Mouse (Mus musculus): Measurements from ENCODE around the gene Gm3336. TPM values are rescaled to one million over a fixed set of nuclear protein-coding genes. Genes with fewer than 3 reads are reported as not detected.

Gm3336 gene
- total RNA-seq (2021) = not detected

DNA sequence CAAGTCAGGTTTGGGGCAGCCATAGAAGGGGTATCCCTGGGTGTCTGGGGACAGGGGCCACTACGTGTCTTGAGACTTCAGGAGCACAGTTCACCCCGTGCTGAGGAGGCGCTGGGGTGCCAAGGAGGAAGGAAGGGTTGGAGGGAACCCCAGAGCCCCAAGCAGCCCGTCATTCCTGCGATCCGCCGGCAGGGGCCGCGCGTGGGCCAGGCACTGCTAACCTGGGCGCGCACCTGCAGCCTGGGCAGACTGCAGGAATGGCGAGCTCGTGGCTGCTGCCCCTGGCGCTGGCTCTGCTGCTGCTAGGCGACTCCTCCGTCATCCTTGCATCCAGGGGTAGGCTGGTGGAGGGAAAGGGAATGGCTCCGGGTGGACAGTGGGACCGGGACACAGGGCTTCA lies at the start of gene Gm3336:
TSS of gene Gm3336 (plus strand) at position 247 of the 400 bp plus-strand sequence.
- peak in 1 of 2 experiments; percentile 68 for DNase-seq
- intact Hi-C loops (cut with DNase I) = no loop called here

GRCm38 (mm10) chr8:70671615-70672324 lies 46.6 kb upstream of the Gm3336 start:
- intact Hi-C loops (cut with DNase I) = no loop called here
- DNase-seq = peak; percentile 69 to 70

DNA sequence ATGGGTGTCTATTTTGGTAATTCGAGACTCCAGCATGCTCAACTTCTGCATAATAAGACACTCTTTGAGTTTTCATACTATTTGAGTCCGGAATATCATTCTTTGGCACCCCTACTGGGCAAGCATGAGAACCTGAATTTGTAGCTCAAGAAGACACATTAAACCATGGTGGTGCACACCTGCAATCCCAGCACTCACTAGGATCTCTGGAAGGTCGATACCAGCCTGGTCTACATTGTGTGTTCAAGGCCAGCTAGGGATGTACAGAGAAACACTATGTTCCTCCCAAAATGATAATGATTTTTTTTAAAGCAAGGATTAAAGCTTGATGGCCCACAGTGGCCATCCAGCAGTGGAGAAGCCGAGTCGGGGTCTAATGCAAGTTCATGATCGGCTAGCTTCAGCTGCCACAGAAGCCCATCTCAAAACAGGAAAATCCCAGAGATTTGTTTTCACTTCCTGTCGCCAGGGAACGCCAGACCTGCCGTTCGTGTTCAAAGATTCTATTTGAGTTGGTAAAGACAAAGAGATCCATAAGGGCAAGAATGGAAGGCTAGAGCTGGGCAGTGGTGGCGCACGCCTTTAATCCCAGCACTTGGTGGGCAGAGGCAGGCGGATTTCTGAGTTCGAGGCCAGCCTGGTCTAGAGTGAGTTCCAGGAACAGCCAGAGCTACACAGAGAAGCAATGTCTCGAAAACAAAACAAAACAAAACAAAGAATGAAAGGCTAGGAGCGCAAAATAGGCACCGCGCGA lies 45.8 kb upstream of the Gm3336 start:
- DNase-seq = no peak
- intact Hi-C loops (cut with DNase I) = loop anchor here (1.0 kb wide), 1 partner anchor 28 kb away; no protein-coding TSS in a partner anchor

GRCm38 (mm10) chr8:70673079-70673856 lies 45.1 kb upstream of the Gm3336 start, which contains the start of gene Lsm4:
Lsm4 (plus strand) TSS chr8:70673248.
- peak; percentile 99 for DNase-seq
- intact Hi-C loops (cut with DNase I) = loop anchor here (1.0 kb wide), 1 partner anchor 27 kb away; no protein-coding TSS in a partner anchor

- DNase-seq = no peak
- intact Hi-C loops (cut with DNase I) = no loop called here
Measured at GRCm38 (mm10) chr8:70674109-70674508, 44.2 kb upstream of the Gm3336 start.

DNA sequence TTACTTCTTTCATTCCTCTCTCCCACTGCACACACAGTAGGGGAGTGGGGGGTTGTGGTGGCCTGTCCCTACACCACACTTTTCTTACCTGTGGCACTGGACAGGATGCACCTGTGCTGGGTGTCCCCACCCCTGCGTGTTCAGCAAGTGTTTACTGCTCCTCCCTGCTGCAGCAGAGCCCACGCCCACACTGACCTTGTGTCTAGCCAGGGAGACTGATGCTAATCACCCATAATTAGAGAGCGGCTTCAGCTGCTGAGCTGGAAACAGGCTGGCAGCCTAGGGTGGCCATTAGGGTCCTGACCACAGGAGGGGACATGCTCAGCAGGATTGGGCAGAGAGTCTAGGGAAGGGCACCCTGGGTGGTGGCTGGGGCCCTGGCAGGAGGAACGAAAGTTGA lies 43.6 kb upstream of the Gm3336 start:
- intact Hi-C loops (cut with DNase I) = no loop called here
- no peak for DNase-seq

- intact Hi-C loops (cut with DNase I) = no loop called here
- no peak for DNase-seq
Measured at GRCm38 (mm10) chr8:70675336-70675735, 43.0 kb upstream of the Gm3336 start.

DNA sequence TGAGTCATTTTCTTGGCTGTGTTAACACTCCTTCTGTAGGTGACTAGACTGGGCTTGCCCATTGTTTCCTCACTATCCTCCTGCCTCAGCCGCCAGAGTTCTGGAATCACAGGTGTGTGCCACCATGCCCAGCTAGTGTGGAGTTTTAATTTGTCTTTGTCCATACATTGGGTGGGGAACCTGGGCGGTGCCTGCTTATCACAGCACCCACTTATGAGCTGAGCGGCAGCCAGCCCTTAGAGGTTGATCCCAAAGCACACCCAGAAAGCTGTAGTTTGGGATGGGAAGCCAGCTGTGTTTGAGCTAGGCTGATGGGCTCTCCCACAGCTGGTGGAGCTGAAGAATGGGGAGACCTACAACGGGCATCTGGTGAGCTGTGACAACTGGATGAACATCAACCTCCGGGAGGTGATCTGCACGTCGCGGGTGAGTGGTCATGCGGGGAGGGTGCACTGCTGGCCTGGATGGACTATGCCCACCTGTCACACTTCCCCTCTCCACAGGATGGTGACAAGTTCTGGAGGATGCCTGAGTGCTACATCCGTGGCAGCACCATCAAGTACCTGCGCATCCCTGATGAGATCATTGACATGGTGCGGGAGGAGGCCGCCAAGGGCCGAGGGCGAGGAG lies 40.8 kb upstream of the Gm3336 start:
- DNase-seq = no peak
- intact Hi-C loops (cut with DNase I) = loop anchor here (2.0 kb wide), 1 partner anchor 13 kb away; no protein-coding TSS in a partner anchor

DNA sequence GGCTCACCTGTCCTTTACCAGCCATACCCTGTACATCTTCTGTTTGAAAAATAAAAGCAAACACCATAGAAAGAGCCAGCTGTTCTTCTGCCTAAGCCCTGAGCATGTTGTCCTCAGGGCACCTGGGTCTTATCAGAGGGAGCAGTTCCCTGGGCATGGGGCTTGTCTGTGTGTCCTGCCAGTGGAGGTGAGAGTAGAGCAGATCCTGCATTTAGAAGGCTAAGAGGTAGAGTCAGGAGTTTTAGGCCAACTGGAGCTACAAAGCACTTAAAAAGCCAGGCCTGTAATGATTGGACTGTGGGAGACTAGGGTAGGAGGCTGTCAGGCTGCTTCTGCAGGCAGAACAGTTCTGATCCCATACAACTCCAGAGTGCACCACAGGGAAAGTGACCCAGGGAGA lies 39.7 kb upstream of the Gm3336 start:
- DNase-seq = peak in 1 of 2 experiments; percentile 11
- intact Hi-C loops (cut with DNase I) = no loop called here

DNA sequence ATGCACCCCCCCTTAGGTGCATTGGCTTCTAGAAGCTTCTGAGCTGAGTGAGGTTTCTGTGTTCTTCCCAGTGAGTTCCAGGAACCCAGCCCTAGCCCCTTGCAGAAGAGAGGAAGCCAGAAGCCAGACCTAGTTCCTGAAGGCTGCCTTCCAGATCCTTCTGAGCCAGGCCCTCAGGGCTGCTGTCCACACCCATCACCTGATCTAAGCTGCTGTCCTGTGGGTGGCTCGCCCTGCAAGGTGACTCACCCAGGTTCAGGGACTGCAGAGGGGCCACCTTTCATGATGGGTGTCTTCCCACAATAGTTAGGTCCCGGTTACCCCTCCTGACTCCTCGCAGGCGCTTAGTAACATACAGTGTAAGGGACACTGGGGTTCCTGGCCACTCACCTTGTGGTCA lies 38.9 kb upstream of the Gm3336 start:
- no peak for DNase-seq

DNA sequence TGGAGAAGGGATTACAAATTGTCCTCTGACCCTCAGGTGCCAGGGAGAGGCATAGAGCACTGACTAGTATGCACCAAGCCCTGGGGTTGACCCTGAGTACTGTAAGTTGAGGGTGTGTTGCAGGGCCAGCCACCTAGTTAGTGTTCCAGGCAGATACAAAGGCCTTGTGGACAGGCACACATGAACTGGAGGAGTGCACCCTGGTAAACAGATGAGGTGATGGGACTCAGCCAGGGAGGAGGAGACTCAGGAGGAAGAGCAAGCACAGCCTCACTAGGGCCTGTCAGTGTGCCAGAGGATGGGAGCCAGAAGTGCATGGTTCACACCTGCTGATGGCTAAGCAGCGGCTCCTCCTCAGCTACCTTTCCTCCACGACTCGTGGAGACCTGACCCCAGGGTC lies 38.3 kb upstream of the Gm3336 start:
- peak; percentile 30 to 41 for DNase-seq
- intact Hi-C loops (cut with DNase I) = no loop called here

More for the DNA sequence above, 38.9 kb upstream of the Gm3336 start:
- intact Hi-C loops (cut with DNase I) = no loop called here

- DNase-seq = peak in 1 of 2 experiments; percentile 44
- intact Hi-C loops (cut with DNase I) = no loop called here
Measured at GRCm38 (mm10) chr8:70681410-70681809, 36.9 kb upstream of the Gm3336 start.

- intact Hi-C loops (cut with DNase I) = no loop called here
Measured at GRCm38 (mm10) chr8:70682193-70682592, 36.1 kb upstream of the Gm3336 start.

DNA sequence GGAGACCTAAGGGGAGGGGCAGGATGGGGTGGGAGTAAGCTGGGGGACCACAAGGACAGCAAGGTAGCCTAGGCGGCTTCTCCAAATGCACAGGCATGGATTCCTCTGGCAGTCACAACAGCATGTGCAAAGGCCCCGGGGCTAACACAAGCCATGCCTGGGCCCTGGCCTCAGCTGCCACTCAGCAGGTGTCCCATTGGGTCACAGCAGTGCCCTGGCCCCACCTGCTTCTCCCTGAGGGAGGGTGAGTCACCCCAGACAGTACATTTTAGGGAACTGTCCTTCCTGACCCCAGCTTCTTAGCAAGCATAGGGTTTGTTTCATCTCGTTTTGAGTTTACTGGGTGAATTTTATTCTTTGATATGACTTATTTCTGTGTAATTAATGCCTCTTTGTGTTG lies 35.7 kb upstream of the Gm3336 start:
- DNase-seq = no peak
- intact Hi-C loops (cut with DNase I) = no loop called here

More at GRCm38 (mm10) chr8:70682193-70682592, 36.1 kb upstream of the Gm3336 start:
- DNase-seq = peak; percentile 91 to 93

DNA sequence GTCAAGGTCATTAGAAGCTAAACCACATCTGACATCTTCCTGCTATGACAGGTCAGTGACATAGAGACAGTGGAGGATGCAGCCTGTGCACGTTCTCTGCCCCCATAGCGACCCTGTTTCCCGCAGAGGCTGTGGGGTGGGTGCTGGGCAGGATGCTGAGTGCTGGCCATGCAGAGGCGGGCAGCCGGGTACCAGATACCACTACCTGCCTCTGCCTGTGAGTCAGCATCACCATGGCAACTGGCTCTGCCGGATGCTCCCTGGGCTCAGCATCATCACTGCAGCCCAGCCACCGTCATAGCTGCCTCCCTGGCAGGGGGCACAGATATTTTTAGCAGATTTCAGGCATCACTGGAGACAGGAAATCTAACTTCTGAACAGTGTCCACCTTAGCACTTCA lies 34.1 kb upstream of the Gm3336 start:
- intact Hi-C loops (cut with DNase I) = no loop called here
- no peak for DNase-seq

DNA sequence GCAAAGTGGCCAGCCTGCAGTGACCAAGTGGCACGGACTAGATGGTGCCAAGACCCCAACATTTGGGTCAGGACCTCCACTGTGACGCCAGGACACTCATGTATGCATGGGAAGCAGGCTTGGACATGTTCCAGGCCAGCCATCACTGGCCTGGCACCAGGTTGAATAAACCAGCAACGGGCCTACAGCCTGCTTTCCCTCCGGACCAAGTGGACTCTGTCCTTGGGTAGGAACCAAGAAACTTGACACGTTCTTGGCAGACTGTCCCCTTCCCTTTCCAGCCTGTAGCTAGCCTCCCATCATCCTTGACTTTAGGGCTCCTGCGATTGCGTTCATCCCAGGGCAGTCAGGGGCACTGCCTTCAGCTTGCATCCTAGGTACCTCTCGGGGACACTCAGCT lies 30.8 kb upstream of the Gm3336 start:
- peak; percentile 90 to 91 for DNase-seq
- intact Hi-C loops (cut with DNase I) = no loop called here

- DNase-seq = no peak
- intact Hi-C loops (cut with DNase I) = no loop called here
Measured at GRCm38 (mm10) chr8:70688136-70688535, 30.2 kb upstream of the Gm3336 start.

GRCm38 (mm10) chr8:70689892-70690390 lies 28.4 kb upstream of the Gm3336 start:
- peak in 1 of 2 experiments; percentile 36 for DNase-seq
- intact Hi-C loops (cut with DNase I) = loop anchor here (2.0 kb wide), 1 partner anchor 13 kb away; no protein-coding TSS in a partner anchor

- intact Hi-C loops (cut with DNase I) = loop anchor here (2.0 kb wide), 1 partner anchor 14 kb away; no protein-coding TSS in a partner anchor
- no peak for DNase-seq
Measured at GRCm38 (mm10) chr8:70691230-70691629, 27.1 kb upstream of the Gm3336 start.

DNA sequence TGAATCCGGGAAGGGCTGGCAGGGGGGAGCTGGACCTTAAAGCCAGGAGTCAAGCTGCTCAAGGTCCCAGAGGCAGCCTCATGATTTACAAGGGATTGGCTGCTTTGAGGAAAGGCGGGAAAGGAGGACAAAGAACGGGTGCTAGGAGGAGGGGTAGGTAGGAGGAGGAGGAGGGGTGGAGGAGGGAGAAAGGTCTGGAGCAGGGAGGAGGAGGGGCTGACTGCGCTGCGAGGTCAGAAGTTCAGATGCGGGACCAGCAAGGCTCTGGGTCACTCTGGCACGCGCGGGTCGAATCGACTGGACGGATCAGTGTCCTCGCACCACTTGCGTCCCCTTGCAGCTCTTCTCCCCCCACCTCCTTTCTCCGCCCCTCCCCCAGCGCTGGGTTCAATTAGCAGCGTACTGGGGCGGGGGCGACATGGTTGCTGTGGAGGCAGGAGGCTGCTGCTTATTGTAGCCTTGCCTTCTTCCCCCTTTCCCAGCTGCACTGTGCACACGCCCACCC lies 26.6 kb upstream of the Gm3336 start:
- intact Hi-C loops (cut with DNase I) = loop anchor here (2.0 kb wide), 1 partner anchor 15 kb away; no protein-coding TSS in a partner anchor
- DNase-seq = no peak

Data from heart, postnatal 10 days (tissue).